Mouse (Mus musculus): Measurements from ENCODE around the gene Dcaf11. TPM values are rescaled to one million over a fixed set of nuclear protein-coding genes. Genes with fewer than 3 reads are reported as not detected.

Gene Dcaf11
- 100 to 1,000 TPM; 135 to 147 (median 143) TPM for total RNA-seq (2022)

- DNase-seq (ENCODE audit: low spot score in 2 of 2) = peak; percentile 84 to 91
These were observed at the start of gene Dcaf11 for GRCm38 (mm10) chr14:55559799-55560201. Dcaf11 (plus strand) TSS chr14:55560006.

GRCm38 (mm10) chr14:55510125-55510731, 49.6 kb upstream of the Dcaf11 start, which contains the start of gene Cpne6:
Cpne6 (plus strand) TSS chr14:55510445.
- DNase-seq (ENCODE audit: low spot score in 2 of 2) = no peak

GRCm38 (mm10) chr14:55511037-55511436, 48.8 kb upstream of the Dcaf11 start:
- no peak for DNase-seq (ENCODE audit: low spot score in 2 of 2)

GRCm38 (mm10) chr14:55513927-55514326, 45.9 kb upstream of the Dcaf11 start:
- DNase-seq (ENCODE audit: low spot score in 2 of 2) = no peak

GRCm38 (mm10) chr14:55515846-55516245, 44.0 kb upstream of the Dcaf11 start:
- no peak for DNase-seq (ENCODE audit: low spot score in 2 of 2)

GRCm38 (mm10) chr14:55518897-55519296, 40.9 kb upstream of the Dcaf11 start:
- DNase-seq (ENCODE audit: low spot score in 2 of 2) = no peak

GRCm38 (mm10) chr14:55519604-55520003, 40.2 kb upstream of the Dcaf11 start:
- DNase-seq (ENCODE audit: low spot score in 2 of 2) = no peak

GRCm38 (mm10) chr14:55520451-55521361, 39.1 kb upstream of the Dcaf11 start:
- no peak for DNase-seq (ENCODE audit: low spot score in 2 of 2)

GRCm38 (mm10) chr14:55524062-55524461, 35.7 kb upstream of the Dcaf11 start:
- DNase-seq (ENCODE audit: low spot score in 2 of 2) = no peak

GRCm38 (mm10) chr14:55524785-55525184, 35.0 kb upstream of the Dcaf11 start, which contains the start of gene Nrl:
Nrl (minus strand) TSS chr14:55524981.
- no peak for DNase-seq (ENCODE audit: low spot score in 2 of 2)

GRCm38 (mm10) chr14:55526674-55527073, 33.1 kb upstream of the Dcaf11 start:
- DNase-seq (ENCODE audit: low spot score in 2 of 2) = no peak

GRCm38 (mm10) chr14:55527940-55528339, 31.9 kb upstream of the Dcaf11 start:
- DNase-seq (ENCODE audit: low spot score in 2 of 2) = no peak

GRCm38 (mm10) chr14:55536116-55536745, 23.6 kb upstream of the Dcaf11 start:
- DNase-seq (ENCODE audit: low spot score in 2 of 2) = no peak

GRCm38 (mm10) chr14:55540067-55540786, 19.6 kb upstream of the Dcaf11 start, which contains the start of gene Pck2:
Pck2 (plus strand) TSS chr14:55540266.
- DNase-seq (ENCODE audit: low spot score in 2 of 2) = peak; percentile 81 to 89

GRCm38 (mm10) chr14:55540787-55541321, 19.0 kb upstream of the Dcaf11 start:
- peak; percentile 48 to 59 for DNase-seq (ENCODE audit: low spot score in 2 of 2)

GRCm38 (mm10) chr14:55542268-55542667, 17.5 kb upstream of the Dcaf11 start:
- no peak for DNase-seq (ENCODE audit: low spot score in 2 of 2)

GRCm38 (mm10) chr14:55544334-55544733, 15.5 kb upstream of the Dcaf11 start:
- no peak for DNase-seq (ENCODE audit: low spot score in 2 of 2)

- DNase-seq (ENCODE audit: low spot score in 2 of 2) = no peak
These were observed 9.6 kb upstream of the Dcaf11 start for GRCm38 (mm10) chr14:55550191-55550590.

- no peak for DNase-seq (ENCODE audit: low spot score in 2 of 2)
These were observed 8.5 kb upstream of the Dcaf11 start for GRCm38 (mm10) chr14:55551347-55551746.

GRCm38 (mm10) chr14:55551794-55552193, 8.0 kb upstream of the Dcaf11 start:
- no peak for DNase-seq (ENCODE audit: low spot score in 2 of 2)

GRCm38 (mm10) chr14:55554635-55555034, 5.2 kb upstream of the Dcaf11 start:
- no peak for DNase-seq (ENCODE audit: low spot score in 2 of 2)

All from gastrocnemius, adult 8-10 months (tissue).